Comparison of ENCODE assay signal across 7 mouse cellular contexts in genomic region chr9:107949922-107950235, GRCm38 (mm10). TPM values are rescaled to one million over a fixed set of nuclear protein-coding genes. Genes with fewer than 3 reads are reported as not detected.
A peak's percentile ranks its signal among the peaks of the same experiment; 100 is the strongest.
DNase-seq lines count a peak whose midpoint lies in the region; ATAC-seq lines count a peak whose summit lies in the region.

Gene Traip (plus strand): TSS chr9:107950136.

- peaks cover 21% of the 10 kb centered on the region for H3K4me1 ChIP-seq in lung, embryonic 15.5 days
- H3K4me1 ChIP-seq in forebrain, embryonic 11.5 days (replicated peaks; ENCODE audit: control insufficient read depth, insufficient read depth, low read length) = peaks cover 2% of the 10 kb centered on the region; the same call in 1 of the 2 replicates
- peaks cover 16% of the 10 kb centered on the region for H3K4me1 ChIP-seq in neural tube, embryonic 13.5 days (replicated peaks)

- H3K4me2 ChIP-seq in lung, embryonic 15.5 days = peak within 1 kb of the TSS; percentile 73
- peak within 1 kb of the TSS; percentile 58 for H3K4me2 ChIP-seq in forebrain, embryonic 11.5 days (ENCODE audit: low read depth, low read length, severe bottlenecking)
- peak within 1 kb of the TSS; percentile 83 for H3K4me2 ChIP-seq in neural tube, embryonic 13.5 days

- H3K27ac ChIP-seq in lung, embryonic 15.5 days = peak within 1 kb of the TSS; percentile 73
- H3K27ac ChIP-seq in forebrain, embryonic 11.5 days (ENCODE audit: low read depth, low read length) = peak within 1 kb of the TSS; percentile 75
- peak within 1 kb of the TSS; percentile 78 for H3K27ac ChIP-seq in neural tube, embryonic 13.5 days (replicated peaks)

- H3K27me3 ChIP-seq in lung, embryonic 15.5 days = no peaks in the 10 kb centered on the region
- H3K27me3 ChIP-seq in forebrain, embryonic 11.5 days (ENCODE audit: control insufficient read depth, insufficient read depth, low read length) = no peaks in the 10 kb centered on the region
- H3K27me3 ChIP-seq in neural tube, embryonic 13.5 days = no peaks in the 10 kb centered on the region

- DNase-seq in lung, adult 18-20 months = no peak
- DNase-seq in forebrain, embryonic 11.5 days (ENCODE audit: low spot score) = no peak
- DNase-seq in layer of hippocampus, postnatal 10 days (ENCODE audit: low spot score in 2 of 2) = no peak
- no peak for DNase-seq in urinary bladder, postnatal 10 days (ENCODE audit: low spot score)
- no peak for DNase-seq in thymus, postnatal 36 days

- H3K9ac ChIP-seq in lung, embryonic 15.5 days = peak within 1 kb of the TSS; percentile 63
- peak within 1 kb of the TSS; percentile 69 for H3K9ac ChIP-seq in forebrain, embryonic 11.5 days (ENCODE audit: low read length)
- peak within 1 kb of the TSS; percentile 67 for H3K9ac ChIP-seq in neural tube, embryonic 13.5 days

- no peaks in the 10 kb centered on the region for H3K9me3 ChIP-seq in lung, embryonic 15.5 days
- H3K9me3 ChIP-seq in forebrain, embryonic 11.5 days (ENCODE audit: control insufficient read depth, low read length) = no peaks in the 10 kb centered on the region
- H3K9me3 ChIP-seq in neural tube, embryonic 13.5 days = no peaks in the 10 kb centered on the region

- no peak for ATAC-seq in lung, embryonic 15.5 days (ENCODE audit: borderline replicate concordance, extremely low read depth, low FRiP score, low TSS enrichment)
- ATAC-seq in forebrain, embryonic 11.5 days (replicated peaks; ENCODE audit: low FRiP score) = no peak
- no peak for ATAC-seq in neural tube, embryonic 13.5 days (ENCODE audit: low read depth)

- WGBS in lung, embryonic 15.5 days = 87% methylated on average over 10 of the region's 10 CpGs
- WGBS in forebrain, embryonic 11.5 days = 91% methylated on average over 10 of the region's 10 CpGs
- WGBS in neural tube, embryonic 13.5 days = 87% methylated on average over 10 of the region's 10 CpGs

- H3K4me3 ChIP-seq in lung, embryonic 15.5 days = peak within 1 kb of the TSS; percentile 68
- peak within 1 kb of the TSS; percentile 66 for H3K4me3 ChIP-seq in forebrain, embryonic 11.5 days (ENCODE audit: low read depth, low read length)
- peak within 1 kb of the TSS; percentile 53 for H3K4me3 ChIP-seq in neural tube, embryonic 13.5 days

- no peaks in the 10 kb centered on the region for H3K36me3 ChIP-seq in lung, embryonic 15.5 days
- no peaks in the 10 kb centered on the region for H3K36me3 ChIP-seq in forebrain, embryonic 11.5 days (ENCODE audit: control insufficient read depth, insufficient read depth, low read length)
- H3K36me3 ChIP-seq in neural tube, embryonic 13.5 days = no peaks in the 10 kb centered on the region

RNA-seq across cellular contexts. Expression of gene Traip, which starts in this region (rescaled TPM):
- 26.8 and 31.5 TPM in 2 replicates for polyA plus RNA-seq in lung, embryonic 15.5 days (2015; fragmentation: Nextera tagmentation; extraction: Ambion mirVana)
- polyA plus RNA-seq in forebrain, embryonic 11.5 days (2014; fragmentation: Nextera tagmentation; extraction: Ambion mirVana) = 38.2 and 39.7 TPM in 2 replicates
- total RNA-seq in layer of hippocampus, postnatal 10 days (2021) = 10 to 100 TPM; 19.6 to 25.9 TPM
- polyA plus RNA-seq in neural tube, embryonic 13.5 days (2015; fragmentation: Nextera tagmentation; extraction: Ambion mirVana) = 6.7 and 8.7 TPM in 2 replicates
